Mouse (Mus musculus) liver, postnatal 0 days (tissue): ENCODE measurements around the gene Nav2. TPM values are rescaled to one million over a fixed set of nuclear protein-coding genes. Genes with fewer than 3 reads are reported as not detected.

Experiments
- ATAC-seq: fragments of 200-750 bp; cut with Nextera tagmentation; 2 replicates; pipeline ENCODE4 v1.8.0; 2017; ENCODE audit warnings: mild to moderate bottlenecking, moderate library complexity
- DNase-seq: peaks from one replicate; pipeline ENCODE4 v3.0.0-alpha.2; 2016
- H3K27ac ChIP-seq: fragments of 300-500 bp; sonication (generic); 2 replicates; pipeline ENCODE4 v1.5.1; 2014; ENCODE audit warnings: antibody characterized with exemption, moderate library complexity, mild to moderate bottlenecking, low read depth
- H3K27me3 ChIP-seq: fragments of 300-500 bp; sonication (generic); 2 replicates; pipeline ENCODE4 v1.6.1; 2014; ENCODE audit warnings: low read length, control low read depth, mixed read lengths; ENCODE audit not compliant: insufficient read depth
- H3K36me3 ChIP-seq: fragments of 300-500 bp; sonication (generic); replicated peaks from 2 replicates; pipeline ENCODE4 v1.6.1; 2014; ENCODE audit warnings: mild to moderate bottlenecking, control low read depth, low read length, moderate library complexity, mixed read lengths; ENCODE audit not compliant: insufficient read depth
- H3K4me1 ChIP-seq: fragments of 300-500 bp; sonication (generic); 2 replicates; pipeline ENCODE4 v1.6.1; 2014; ENCODE audit warnings: antibody characterized with exemption, mild to moderate bottlenecking, control low read depth; ENCODE audit not compliant: insufficient read depth
- H3K4me2 ChIP-seq: fragments of 300-500 bp; sonication (generic); 2 replicates; pipeline ENCODE4 v1.6.1; 2014; ENCODE audit warnings: low read depth, mild to moderate bottlenecking, low read length, moderate library complexity, mixed read lengths
- H3K4me3 ChIP-seq: fragments of 300-500 bp; sonication (generic); 2 replicates; pipeline ENCODE4 v1.5.1; 2014; ENCODE audit warnings: low read depth, low read length
- H3K9ac ChIP-seq: fragments of 300-500 bp; sonication (generic); replicated peaks from 2 replicates; pipeline ENCODE4 v1.6.1; 2014; ENCODE audit warnings: mild to moderate bottlenecking, moderate library complexity
- H3K9me3 ChIP-seq: fragments of 300-500 bp; sonication (generic); 2 replicates; pipeline ENCODE4 v1.6.1; 2016; ENCODE audit warnings: mild to moderate bottlenecking, control low read depth, low read length, mixed read lengths
- CTCF ChIP-seq: sonication (generic); IDR thresholded peaks from 2 replicates; pipeline ENCODE4 v1.5.1; 2016; ENCODE audit warnings: antibody characterized with exemption, low read depth
- EP300 ChIP-seq: IDR thresholded peaks from 2 replicates; pipeline ENCODE4 v1.6.1; 2016; ENCODE audit warnings: antibody characterized with exemption, low read depth, mild to moderate bottlenecking
- WGBS: fragments of 180-500 bp; shearing (Covaris S2); extraction: QIAGEN DNeasy Blood & Tissue Kit; methylation state at CpG from one replicate; pipeline ENCODE4 v1.1.7; 2014; ENCODE audit not compliant: insufficient replicate concordance; 5-methylcytosine and 5-hydroxymethylcytosine counted together
- polyA plus RNA-seq: library from polyadenylated mRNA; unstranded; fragments of >200 nt; fragmentation: Nextera tagmentation; extraction: Ambion mirVana; gene quantifications from 2 replicates; pipeline ENCODE4 v1.2.1, GENCODE M21; 2015

Nav2 gene
- polyA plus RNA-seq, 1 experiment from 2014 or later, result 3.3 TPM

DNA sequence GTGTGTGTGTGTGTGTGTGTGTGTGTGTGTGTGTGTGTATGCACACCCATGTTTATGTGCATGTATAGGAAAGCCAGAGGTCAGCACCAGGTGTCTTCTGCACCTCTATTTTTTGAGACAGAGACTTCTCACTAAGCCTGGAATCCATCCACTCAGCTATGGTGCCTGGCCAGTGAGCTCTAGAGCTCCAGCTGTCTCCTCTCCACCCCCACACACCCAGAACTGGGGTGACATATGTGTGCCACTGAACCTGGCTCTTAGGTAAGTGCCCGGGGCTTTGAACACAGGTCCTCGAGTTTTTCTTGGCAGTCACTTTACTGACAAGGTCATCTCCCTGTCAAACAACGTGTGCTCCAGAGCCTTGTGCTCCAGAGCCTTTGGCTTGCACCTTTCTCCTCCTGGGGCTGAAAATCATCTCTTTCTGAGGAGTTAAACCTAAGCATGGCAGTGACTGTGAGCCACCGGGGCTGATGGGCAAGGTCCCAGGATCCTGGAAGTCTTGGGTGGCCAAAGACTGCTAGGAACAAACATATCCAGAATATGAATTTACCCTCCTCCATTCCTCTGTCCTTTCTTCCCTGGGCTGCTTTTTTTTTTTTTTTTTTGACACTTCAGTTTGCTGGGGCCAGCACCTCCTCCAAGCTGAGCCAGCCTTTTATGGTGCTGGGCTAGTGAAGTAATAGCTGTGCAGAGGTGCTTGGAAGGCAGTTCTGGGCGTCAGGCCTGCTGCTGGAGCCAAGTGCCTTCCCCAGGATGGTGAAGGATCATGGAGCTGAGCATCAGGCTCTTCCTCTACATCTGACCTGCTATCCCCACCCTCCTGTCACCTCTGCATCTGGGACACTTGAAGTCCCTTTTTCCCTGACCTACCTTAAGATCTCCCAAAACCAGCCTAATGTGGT is 298.5 kb downstream of the Nav2 start:
- no peak for ATAC-seq
- Histone ChIP-seq H3K36me3 (no peaks in the 10 kb centered on the region), H3K27me3 (no peaks in the 10 kb centered on the region), H3K4me1 (0 out of 2 replicates have a peak, but pooled peaks cover 2% of the 10 kb centered on the region), H3K9ac (no peak overlapping the region), H3K4me2 (no peak overlapping the region), H3K4me3 (no peak overlapping the region), H3K9me3 (no peaks in the 10 kb centered on the region), H3K27ac (no peak overlapping the region)
- no peak for DNase-seq
- 56% methylated on average over 5 of the region's 5 CpGs for WGBS
- no peak for TF ChIP-seq EP300
- TF ChIP-seq CTCF, result no peak

DNA sequence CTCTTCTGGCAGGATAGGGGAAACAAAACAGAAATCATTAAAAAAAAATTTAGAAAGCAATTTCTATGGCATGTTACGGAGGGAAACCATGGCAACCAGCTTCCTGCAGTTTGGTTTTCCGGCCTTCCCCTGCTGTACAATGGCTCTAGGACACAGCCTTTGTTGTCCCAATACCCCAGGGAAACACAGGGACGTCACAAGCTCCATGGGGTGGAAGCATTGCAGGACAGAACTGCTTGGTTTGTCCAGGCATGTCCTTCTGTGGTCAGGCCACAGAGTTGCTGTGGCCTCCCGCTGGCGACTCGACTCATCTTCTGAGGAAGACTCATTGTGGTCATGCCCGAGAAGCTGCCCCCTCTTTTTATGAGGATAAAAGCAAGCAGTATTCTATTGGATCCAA is 301.0 kb downstream of the Nav2 start:
- Histone ChIP-seq H3K4me2 (no peak overlapping the region), H3K9me3 (no peaks in the 10 kb centered on the region), H3K9ac (no peak overlapping the region), H3K4me3 (no peak overlapping the region), H3K27me3 (no peaks in the 10 kb centered on the region), H3K36me3 (no peaks in the 10 kb centered on the region), H3K4me1 (0 out of 2 replicates have a peak, but pooled peaks cover 2% of the 10 kb centered on the region), H3K27ac (no peak overlapping the region)
- WGBS, result 69% methylated on average over 7 of the region's 7 CpGs
- ATAC-seq (no peak), DNase-seq (no peak)
- TF ChIP-seq CTCF, result no peak
- no peak for TF ChIP-seq EP300

DNA sequence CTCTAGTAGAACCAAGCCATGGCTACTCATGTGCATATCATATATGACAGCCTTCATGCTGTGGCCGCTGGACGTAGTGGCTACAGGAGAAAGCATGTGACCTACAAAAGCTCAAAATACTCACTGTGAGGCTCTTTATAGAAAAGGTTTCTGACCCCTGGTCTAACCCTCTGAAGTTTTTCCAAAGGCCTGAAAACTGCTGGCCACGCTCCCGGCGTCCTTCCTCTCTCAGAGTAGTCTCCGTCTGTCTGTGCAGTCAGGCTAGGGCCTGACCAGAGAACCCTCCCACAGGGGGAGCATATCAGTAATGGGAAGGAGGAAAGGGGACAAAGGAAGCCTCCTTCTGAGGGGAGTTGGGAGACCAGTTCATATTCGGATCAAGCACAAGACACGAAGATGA is 302.2 kb downstream of the Nav2 start:
- ATAC-seq, result no peak
- Histone ChIP-seq H3K9ac (no peak overlapping the region), H3K4me1 (0 out of 2 replicates have a peak, but pooled peaks cover 2% of the 10 kb centered on the region), H3K4me3 (no peak overlapping the region), H3K27ac (no peak overlapping the region), H3K36me3 (no peaks in the 10 kb centered on the region), H3K27me3 (no peaks in the 10 kb centered on the region), H3K9me3 (no peaks in the 10 kb centered on the region), H3K4me2 (no peak overlapping the region)
- TF ChIP-seq EP300 (no peak), CTCF (no peak)
- whole genome bisulfite sequencing, result 82% methylated on average over 8 of the region's 8 CpGs
- DNase-seq, result no peak

DNA sequence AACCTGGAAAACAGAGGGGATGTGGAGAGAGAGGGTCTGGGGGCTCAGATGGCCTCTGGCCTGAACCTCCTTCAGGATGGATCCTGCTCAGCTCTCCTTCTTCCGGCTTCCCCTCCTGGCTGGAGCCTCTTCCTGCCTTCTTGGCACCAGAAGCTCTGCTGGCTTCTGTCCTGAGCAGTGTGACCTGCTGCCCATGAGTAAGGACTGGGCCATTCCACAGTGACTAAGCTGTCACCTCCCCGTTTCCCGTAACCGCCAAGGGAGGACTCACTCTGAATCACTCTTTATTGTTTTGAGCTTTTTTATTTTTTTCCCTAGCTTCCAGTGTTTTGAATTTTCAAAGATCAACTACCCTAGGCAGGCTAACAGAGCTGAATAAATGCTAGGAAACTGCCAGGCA is 304.5 kb downstream of the Nav2 start:
- H3K27ac ChIP-seq, result no peak overlapping the region
- H3K36me3 ChIP-seq, result no peaks in the 10 kb centered on the region
- 61% methylated on average over 4 of the region's 4 CpGs for WGBS
- no peak overlapping the region for H3K9ac ChIP-seq
- peak; percentile 36; the same call in 1 of the 2 replicates for ATAC-seq
- TF ChIP-seq CTCF, result no peak
- no peak for TF ChIP-seq EP300
- H3K27me3 ChIP-seq, result no peaks in the 10 kb centered on the region
- H3K4me1 ChIP-seq, result no peaks in the 10 kb centered on the region
- no peaks in the 10 kb centered on the region for H3K9me3 ChIP-seq
- H3K4me3 ChIP-seq, result no peak overlapping the region
- no peak overlapping the region for H3K4me2 ChIP-seq
- peak; percentile 25 for DNase-seq

DNA sequence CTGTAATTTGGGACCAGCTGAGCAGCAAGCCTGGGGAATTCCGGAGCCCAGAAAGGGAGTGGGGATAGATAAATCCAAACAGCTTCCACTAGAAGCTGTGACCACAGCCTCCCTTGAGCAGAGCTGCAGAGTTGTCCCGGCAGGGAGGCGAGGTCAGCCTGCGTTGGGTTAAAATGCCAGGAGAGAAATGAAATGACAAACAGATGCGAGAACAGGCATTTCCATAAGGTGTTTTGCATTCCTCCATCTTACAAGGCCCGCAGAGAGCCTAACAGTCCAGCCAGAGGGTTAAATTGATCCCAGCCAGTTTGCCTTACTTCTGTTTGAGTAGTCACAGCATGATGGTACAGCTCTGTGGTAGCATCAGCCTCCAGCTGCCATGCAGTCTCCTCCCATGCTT is 309.3 kb downstream of the Nav2 start:
- Histone ChIP-seq H3K27me3 (no peaks in the 10 kb centered on the region), H3K4me3 (no peak overlapping the region), H3K4me1 (no peaks in the 10 kb centered on the region), H3K4me2 (no peak overlapping the region), H3K9ac (no peak overlapping the region), H3K36me3 (no peaks in the 10 kb centered on the region), H3K27ac (no peak overlapping the region), H3K9me3 (no peaks in the 10 kb centered on the region)
- WGBS, result 73% methylated on average over 6 of the region's 6 CpGs
- ATAC-seq, result no peak
- no peak for DNase-seq
- TF ChIP-seq CTCF (no peak), EP300 (no peak)

DNA sequence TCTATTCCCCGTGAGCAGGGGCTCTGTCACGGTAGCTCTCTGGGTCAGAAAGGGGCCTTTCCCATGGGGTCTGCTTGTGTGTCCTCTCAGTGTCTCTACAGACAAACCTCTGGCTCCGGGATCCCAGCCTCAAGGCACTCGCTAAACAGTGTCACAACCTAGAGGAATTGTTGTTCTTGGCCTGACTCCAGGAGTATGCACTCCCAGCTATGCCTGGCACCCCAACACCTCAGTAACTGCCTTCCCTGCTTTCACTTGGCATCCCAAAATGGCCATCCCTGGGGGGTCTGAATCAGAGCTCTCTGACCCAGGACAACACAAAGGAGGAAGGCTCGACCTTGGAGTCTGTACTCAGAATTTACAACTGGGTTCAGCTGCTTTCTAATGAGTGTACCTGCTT is 317.2 kb downstream of the Nav2 start:
- ATAC-seq (no peak), DNase-seq (no peak)
- Histone ChIP-seq H3K4me2 (no peak overlapping the region), H3K4me1 (no peaks in the 10 kb centered on the region), H3K9ac (no peak overlapping the region), H3K27ac (no peak overlapping the region), H3K4me3 (no peak overlapping the region), H3K27me3 (no peaks in the 10 kb centered on the region), H3K36me3 (no peaks in the 10 kb centered on the region), H3K9me3 (no peaks in the 10 kb centered on the region)
- no peak for TF ChIP-seq CTCF
- no peak for TF ChIP-seq EP300
- WGBS, result 71% methylated on average over 5 of the region's 5 CpGs
